ENCODE assay signal across 7 mouse cellular contexts in genomic region chr3:30130495-30130894, GRCm38 (mm10).
DNase-seq lines count a peak whose midpoint lies in the region; ATAC-seq lines count a peak whose summit lies in the region.

No protein-coding gene starts in this region.

- no peaks in the 10 kb centered on the region for H3K9me3 ChIP-seq in kidney, embryonic 14.5 days (ENCODE audit: control insufficient read depth, low read length)
- no peaks in the 10 kb centered on the region for H3K9me3 ChIP-seq in limb, embryonic 10.5 days (replicated peaks)
- H3K9me3 ChIP-seq in embryonic facial prominence, embryonic 10.5 days = no peaks in the 10 kb centered on the region

- intact Hi-C loops in gastrocnemius, postnatal 36 days (cut with DNase I) = no loop called here

- H3K36me3 ChIP-seq in kidney, embryonic 14.5 days (ENCODE audit: control insufficient read depth, insufficient read depth, low read length) = no peaks in the 10 kb centered on the region
- H3K36me3 ChIP-seq in limb, embryonic 10.5 days = 0 out of 2 replicates have a peak, but pooled peaks cover 2% of the 10 kb centered on the region
- H3K36me3 ChIP-seq in embryonic facial prominence, embryonic 10.5 days (replicated peaks) = no peaks in the 10 kb centered on the region

- no peak for ATAC-seq in kidney, embryonic 14.5 days (ENCODE audit: low FRiP score, low TSS enrichment)

- H3K9ac ChIP-seq in kidney, embryonic 14.5 days (ENCODE audit: low read depth, low read length) = no peak overlapping the region

- DNase-seq in kidney, postnatal 14 days = peak; percentile 48
- peak; percentile 41 to 59 for DNase-seq in gastrocnemius, postnatal 36 days
- no peak for DNase-seq in limb, embryonic 10.5 days (ENCODE audit: low spot score)
- peak; percentile 45 to 79 for DNase-seq in lung, postnatal 4 days
- no peak for DNase-seq in embryonic facial prominence, embryonic 10.5 days (ENCODE audit: low spot score)
- no peak for DNase-seq in right cerebral cortex, postnatal 14 days

- H3K27me3 ChIP-seq in kidney, embryonic 14.5 days (ENCODE audit: control insufficient read depth, insufficient read depth, low read length) = no peaks in the 10 kb centered on the region
- no peaks in the 10 kb centered on the region for H3K27me3 ChIP-seq in limb, embryonic 10.5 days (ENCODE audit: low read depth, poor library complexity, severe bottlenecking)
- no peaks in the 10 kb centered on the region for H3K27me3 ChIP-seq in embryonic facial prominence, embryonic 10.5 days (replicated peaks; ENCODE audit: low read depth, poor library complexity, severe bottlenecking)

- H3K4me1 ChIP-seq in kidney, embryonic 14.5 days (ENCODE audit: control insufficient read depth, insufficient read depth, low read length) = no peaks in the 10 kb centered on the region; the same call in 1 of the 2 replicates
- peaks cover 13% of the 10 kb centered on the region for H3K4me1 ChIP-seq in limb, embryonic 10.5 days
- H3K4me1 ChIP-seq in embryonic facial prominence, embryonic 10.5 days = peaks cover 6% of the 10 kb centered on the region; the same call in 1 of the 2 replicates

- WGBS in kidney, embryonic 14.5 days = 65% methylated on average over 4 of the region's 4 CpGs
- WGBS in limb, embryonic 10.5 days = 74% methylated on average over 4 of the region's 4 CpGs
- WGBS in embryonic facial prominence, embryonic 10.5 days = 69% methylated on average over 4 of the region's 4 CpGs

- H3K4me2 ChIP-seq in kidney, embryonic 14.5 days (replicated peaks; ENCODE audit: low read depth, low read length) = no peak overlapping the region

- H3K4me3 ChIP-seq in kidney, embryonic 14.5 days (ENCODE audit: low read length) = no peak overlapping the region
- no peak overlapping the region for H3K4me3 ChIP-seq in limb, embryonic 10.5 days
- no peak overlapping the region for H3K4me3 ChIP-seq in embryonic facial prominence, embryonic 10.5 days

- H3K27ac ChIP-seq in kidney, embryonic 14.5 days (ENCODE audit: low read depth, low read length) = no peak overlapping the region
- peak overlapping the region; percentile 58; the same call in 1 of the 2 replicates for H3K27ac ChIP-seq in limb, embryonic 10.5 days
- no peak overlapping the region for H3K27ac ChIP-seq in embryonic facial prominence, embryonic 10.5 days (replicated peaks)

Comparison
In these comparisons a context has a peak if more than half of its experiments do, and no peak if none do; other contexts are left out.
1. DNase-seq: peak in kidney, postnatal 14 days (single experiment), gastrocnemius, postnatal 36 days (2 of 2) and lung, postnatal 4 days (2 of 2); none in limb, embryonic 10.5 days (single experiment), embryonic facial prominence, embryonic 10.5 days (single experiment) and right cerebral cortex, postnatal 14 days (single experiment).